Mouse (Mus musculus): ENCODE measurements around the gene Ociad1.
"Not testable (repeated sequence)": the region's sequence is repeated elsewhere in the genome, so short reads cannot be mapped to it uniquely, and the experiment has no call there.

The Ociad1 gene

DNA sequence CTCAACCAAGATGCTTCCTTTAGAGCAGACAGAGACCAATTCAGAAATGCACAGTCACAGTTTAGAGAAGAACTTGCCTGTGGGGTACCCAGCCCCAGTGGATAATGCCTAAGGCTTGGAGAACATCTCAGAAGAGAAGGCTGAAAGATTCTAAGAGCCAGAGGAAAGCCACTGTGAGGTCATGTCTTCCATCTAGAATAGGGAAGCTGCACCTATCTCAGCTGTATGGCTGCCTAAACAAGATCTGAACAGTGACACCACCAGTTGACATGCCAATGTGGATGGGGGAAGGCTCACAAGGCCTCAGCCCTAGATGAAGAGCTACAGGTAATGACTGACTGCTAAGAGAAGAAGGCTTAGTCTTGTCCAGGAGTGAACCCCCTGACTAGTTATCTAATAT lies 8.5 kb upstream of the Ociad1 start:
- in situ Hi-C loops (cut with MboI): no loop called here

DNA sequence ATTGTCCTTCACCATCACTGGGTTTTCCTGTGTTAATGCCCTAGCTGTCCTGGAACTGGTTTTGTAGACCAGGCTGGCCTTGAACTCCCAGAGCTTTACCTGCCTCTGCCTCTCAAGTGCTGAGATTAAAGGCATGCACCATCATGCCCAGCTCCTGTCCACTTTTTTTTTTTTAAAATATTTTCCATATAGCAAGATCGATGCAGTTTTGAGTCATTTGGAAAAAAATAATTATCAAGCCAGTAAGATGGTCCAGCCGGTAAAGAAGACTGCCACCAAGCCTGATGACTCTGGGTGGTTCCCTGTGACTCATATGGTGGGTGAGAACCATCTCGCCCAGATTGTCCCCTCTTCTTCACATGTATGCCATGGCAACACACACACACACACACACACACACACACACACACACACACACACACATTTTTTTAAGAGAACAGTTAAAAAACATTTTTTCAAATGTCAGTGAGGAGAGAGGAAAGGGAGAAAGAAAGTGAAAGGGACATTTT lies 7.1 kb upstream of the Ociad1 start:
- in situ Hi-C loops (cut with MboI): no loop called here

DNA sequence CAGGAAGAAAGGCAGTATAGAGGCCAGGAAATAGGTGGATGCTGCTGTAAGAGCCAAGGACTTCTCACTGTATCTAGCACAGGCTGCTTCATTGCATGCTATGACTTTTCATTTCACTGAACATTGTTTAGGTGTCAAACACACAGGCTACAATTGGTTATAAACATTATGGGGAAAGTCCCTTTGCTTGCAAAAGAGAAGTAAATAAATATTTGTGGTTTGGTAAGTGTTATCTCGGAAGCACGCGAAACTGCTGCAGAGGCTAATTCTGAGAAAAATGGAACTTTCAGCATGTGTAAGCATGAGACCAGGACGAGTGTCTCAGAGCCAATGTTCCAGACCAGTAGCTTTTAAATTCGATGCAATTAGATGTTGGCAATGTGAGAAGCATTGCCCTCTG lies 6.0 kb upstream of the Ociad1 start:
- in situ Hi-C loops (cut with MboI): no loop called here

DNA sequence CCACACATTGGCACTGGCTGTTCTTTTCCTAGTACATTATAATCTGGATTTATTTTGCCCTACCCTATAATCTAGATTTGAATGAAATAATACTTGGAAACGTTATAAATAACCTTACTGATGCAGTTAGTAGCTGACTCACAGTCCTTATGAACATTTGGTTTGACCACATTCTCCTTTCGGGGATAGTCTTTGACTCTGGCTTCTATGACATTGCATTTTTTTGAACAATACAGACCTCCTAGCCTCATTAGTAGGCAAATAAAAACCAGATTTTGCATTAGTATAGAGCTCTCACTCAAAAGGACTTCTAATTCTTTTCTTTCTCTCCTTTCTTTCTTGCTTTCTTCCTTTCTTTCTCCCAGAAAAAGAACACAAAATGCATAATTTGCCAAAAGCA lies 2.7 kb upstream of the Ociad1 start:
- in situ Hi-C loops (cut with MboI): loop anchor here (5.0 kb wide), 1 partner anchor 33 kb away; the partner anchor contains the start of gene Fryl

DNA sequence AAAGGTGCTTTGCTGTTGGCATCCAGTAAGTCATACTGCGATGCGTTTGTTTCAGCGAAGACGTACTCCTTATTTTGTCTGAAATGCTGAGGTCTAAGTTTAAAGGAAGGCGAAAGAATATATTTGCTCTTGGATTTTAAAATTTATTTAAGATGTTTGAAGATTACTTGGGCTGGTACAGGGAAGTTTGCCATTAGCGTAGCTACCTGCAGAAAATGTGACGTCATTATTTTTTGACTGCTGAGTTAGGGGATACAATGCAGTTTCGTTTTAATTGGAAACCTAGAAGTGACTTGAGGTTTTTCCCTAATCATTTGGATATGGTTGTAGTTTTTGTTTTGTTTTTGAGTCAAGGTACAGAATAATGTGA lies 859 bp downstream of the Ociad1 start:
- in situ Hi-C loops (cut with MboI): loop anchor here (5.0 kb wide), 1 partner anchor 36 kb away; the partner anchor contains the start of gene Fryl

DNA sequence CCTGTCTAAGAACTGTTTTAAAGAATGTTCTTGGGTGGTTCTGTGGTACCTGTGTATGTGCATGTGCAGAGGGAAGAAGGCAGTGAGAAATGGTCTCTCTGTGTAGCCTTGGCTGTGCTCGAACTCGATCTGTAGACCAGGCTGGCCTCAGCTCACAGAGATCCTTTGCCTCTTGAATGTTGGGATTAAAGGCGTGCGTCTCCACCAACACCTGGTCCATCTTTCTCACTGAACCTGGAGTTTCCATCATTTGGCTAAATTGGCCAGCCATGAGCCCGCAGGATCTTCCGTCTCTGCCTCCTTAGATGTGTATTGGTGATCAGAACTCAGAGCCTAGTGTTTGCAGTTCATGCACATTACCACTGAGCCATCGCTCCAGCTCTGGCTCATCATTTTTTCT lies 2.4 kb downstream of the Ociad1 start:
- in situ Hi-C loops (cut with MboI): no loop called here

DNA sequence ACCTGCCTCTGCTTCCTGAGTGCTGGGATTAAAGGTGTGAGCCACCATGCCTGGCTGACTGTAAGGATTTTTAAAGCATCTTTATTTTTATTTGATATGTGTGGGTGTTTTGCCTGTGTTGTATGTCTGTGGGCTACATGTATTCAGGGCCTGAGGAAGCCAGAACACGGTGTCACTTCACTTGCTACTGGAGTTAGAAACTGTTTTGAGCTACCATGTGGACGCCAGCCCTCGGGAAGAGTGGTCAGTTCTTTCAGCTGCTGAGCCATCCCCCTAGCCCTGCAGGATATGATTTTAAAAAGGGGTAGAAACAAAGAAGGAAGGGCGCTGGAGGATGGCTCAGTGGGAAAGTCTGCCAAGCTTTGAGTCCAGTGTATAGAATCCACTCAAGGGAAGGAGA lies 3.3 kb downstream of the Ociad1 start:
- in situ Hi-C loops (cut with MboI): no loop called here

DNA sequence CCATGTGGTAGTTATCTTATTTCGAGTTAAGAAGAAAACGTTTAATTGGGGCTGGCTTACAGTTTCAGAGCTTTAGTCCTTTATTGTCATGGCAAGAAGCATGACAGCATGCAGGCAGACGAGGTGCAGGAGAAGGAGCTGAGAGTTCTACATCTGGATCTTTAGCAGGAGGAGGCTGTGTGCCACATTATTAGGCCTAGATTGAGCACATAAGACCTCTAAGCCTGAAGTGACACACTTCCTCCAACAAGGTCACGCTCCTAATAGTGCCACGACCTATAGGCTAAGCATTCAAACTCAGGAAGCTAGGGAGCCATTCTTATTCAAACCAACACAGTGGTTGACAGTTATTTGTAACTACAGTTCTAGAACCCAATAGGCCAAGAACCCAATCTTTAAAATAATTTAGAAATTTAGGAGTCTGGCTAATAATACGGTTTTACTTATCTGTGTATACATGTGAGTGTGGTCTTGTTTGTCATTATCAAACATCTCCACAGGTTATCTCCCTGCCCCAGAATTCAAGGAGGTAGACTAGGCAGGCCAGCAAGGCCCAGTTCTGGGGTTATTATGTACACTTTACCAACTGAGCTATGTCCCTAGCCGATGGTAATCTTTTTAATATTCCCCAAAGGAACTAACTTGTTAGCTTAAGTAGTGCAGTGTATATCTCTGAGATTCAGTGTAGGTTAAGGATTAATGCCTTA lies 9.2 kb downstream of the Ociad1 start:
- in situ Hi-C loops (cut with MboI): no loop called here

DNA sequence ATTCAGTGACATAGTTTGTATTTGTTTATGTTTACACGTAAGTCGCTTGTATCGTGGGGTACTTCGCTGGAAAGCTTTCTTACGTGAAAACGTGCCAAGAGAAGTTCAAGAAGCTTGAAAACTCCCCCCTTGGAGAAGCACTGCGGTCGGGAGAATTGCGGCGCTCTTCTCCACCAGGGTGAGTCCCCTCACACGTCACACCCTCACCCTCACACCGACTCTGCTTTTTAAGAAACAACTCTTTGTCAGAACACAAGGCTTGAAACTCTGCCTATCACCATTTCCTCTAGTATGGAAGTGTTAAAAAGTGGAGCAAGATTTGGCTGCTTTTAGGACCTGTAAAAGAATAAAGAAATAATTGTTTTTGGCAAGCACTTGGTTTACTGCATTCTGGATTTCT lies 11.9 kb downstream of the Ociad1 start:
- in situ Hi-C loops (cut with MboI): no loop called here

DNA sequence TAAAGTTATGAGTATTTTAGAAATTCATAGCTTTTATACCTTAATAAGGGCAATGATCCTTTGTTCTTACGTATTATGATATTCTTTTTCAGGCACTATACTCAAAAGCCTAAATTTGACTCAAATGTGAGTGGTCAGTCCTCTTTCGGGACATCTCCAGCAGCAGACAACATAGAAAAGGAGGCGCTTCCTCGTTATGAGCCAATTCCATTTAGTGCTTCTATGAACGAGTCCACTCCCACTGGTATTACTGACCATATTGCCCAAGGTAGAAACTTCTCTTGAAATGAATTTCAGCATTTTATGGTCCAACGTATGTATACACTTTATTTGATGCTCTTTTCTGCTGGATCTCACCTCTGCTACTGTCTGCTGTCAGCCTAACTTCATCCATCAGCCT lies 13.9 kb downstream of the Ociad1 start:
- in situ Hi-C loops (cut with MboI): no loop called here

DNA sequence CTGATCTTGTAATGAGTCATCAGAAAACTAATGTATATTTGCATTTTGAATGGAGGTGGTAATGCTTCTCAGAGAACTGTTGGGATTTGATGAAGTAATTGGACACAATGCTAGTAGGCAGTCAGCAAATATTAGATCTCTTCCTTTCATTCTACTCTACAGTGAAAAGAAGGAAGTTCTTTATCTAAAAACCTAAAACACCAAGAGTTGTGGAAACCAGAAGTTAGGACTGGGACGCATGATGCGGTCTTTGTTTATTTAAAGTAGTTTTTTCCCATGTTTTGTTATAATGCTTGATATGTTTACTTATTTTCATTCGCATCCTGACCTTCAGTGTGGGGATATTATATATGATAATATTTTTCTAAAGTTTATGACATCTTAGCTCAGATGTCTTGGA lies 14.7 kb downstream of the Ociad1 start:
- in situ Hi-C loops (cut with MboI): no loop called here

DNA sequence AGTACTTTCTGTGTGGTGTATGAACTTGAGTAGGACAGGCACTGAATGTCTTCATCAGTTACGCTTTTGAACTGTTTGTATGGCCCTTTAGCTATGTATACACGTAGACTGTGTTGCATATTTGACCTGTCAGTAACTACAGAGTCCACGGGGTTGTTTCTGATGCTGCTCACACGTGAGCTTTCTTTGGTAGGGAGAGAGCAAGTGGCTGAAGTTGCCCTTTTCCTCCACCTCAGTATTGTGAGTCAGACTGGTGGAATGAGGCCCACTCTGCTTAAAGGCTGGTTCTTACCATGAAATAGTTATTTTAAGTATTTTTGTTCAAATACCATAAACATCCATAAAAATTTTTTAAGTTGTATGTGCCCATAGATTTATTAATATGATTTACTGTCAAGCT lies 16.9 kb downstream of the Ociad1 start:
- in situ Hi-C loops (cut with MboI): no loop called here

DNA sequence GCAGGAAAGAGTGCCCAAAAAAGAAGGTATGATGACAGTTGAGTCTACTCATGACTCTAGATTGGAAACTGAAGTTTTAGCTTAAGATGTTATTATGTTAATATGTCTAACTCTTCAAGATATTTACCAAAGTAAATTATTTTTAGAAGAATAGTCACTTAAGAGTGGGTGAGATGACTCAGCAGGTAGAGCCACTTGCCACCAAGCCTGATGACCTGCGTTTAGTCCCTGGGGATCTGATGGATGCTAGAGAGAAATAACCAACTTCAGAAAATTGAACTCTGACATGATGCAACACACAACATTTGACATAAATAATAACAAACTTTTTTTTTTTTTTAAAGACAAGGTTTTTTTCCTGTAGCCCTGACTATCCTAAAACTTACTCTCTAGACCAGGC lies 17.8 kb downstream of the Ociad1 start:
- in situ Hi-C loops (cut with MboI): no loop called here

DNA sequence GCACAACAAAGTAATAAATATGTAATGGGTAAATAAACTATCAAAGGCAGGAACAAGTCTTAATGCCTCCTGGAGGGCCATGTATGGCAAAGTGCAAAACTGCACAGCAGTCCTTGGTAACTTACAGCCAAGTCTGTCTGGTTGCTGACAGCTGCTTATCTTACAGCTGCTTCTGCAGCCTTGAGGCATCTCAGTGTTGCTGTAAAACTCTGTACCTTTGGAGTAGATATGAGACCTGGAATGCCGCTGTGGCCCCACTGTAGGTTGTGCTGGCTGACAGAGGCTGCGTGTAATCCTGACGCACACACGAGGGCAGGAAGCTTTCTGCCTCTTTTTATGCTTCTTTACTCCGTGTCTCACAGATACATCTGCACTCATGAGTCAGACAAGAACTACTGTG lies 18.9 kb downstream of the Ociad1 start:
- in situ Hi-C loops (cut with MboI): no loop called here

DNA sequence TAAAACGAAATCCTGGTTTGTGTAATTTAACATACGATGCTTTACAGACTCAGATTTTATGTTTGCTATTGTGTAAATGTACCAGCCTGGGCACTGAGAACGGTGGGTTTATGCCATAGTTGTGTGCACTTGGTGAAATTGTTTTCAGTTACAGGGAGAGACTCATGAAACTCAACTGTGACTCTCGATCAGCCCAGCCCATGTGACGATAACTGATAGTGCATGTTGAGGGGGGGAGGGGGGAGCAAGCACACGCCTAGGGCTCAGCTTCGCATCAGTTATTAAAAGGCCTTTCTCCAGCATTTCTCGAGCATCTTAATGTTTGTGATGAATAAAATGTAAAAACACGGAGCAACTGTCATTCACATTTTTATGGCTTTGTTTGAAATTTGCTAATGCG lies 21.0 kb downstream of the Ociad1 start:
- in situ Hi-C loops (cut with MboI): no loop called here

DNA sequence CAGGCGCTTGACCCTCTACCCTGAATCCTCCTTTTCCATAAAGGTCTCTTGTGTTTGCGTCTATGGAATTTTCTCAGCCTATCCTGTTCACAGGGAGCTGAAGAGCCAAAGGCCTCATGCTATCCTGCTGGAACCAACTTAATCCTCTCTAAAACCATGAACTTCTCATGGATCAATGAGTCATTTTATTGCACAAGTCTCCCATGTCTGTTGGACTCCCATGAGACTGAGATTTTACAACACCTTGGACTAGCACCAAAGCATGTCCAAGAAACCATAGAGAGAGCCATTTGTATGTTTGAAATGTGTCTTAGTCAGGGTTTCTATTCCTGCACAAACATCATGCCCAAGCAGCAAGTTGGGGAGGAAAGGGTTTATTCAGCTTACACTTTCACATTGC lies 22.1 kb downstream of the Ociad1 start:
- in situ Hi-C loops (cut with MboI): no loop called here

DNA sequence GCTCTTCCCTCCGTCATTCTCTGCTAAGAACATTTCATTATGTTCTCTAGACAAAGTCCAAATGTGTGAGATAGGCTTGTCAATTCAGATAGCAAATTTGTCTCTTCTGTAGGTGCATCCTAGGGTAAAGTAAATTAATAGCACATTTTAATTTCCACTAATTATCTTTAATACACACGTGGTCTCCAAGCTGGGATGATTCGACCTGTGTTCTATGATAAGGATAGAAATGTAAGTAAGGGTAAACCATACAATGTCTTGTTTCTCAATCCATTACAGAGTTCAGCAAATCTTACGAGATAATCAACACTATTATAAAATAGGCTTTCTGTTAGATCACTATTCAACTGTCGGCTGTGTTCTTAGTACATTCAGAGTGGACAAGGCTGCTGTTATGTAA lies 26.7 kb downstream of the Ociad1 start:
- in situ Hi-C loops (cut with MboI): no loop called here

DNA sequence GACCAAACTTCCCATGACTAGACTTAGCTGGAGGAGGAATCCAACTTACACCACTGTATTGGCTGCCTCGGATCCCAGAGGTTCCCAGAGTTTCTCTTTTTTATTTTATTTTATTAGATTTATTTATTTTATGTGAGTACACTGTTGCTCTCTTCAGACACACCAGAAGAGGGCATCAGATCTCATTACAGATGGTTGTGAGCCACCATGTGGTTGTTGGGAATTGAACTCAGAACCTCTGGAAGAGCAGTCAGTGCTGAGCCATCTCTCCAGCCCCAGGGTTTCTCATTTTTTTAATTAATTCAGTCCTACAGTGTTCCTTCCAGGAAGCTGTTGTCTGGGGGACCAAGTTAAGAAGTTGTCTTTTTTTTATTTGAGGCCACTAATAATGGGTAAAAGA lies 30.1 kb downstream of the Ociad1 start:
- in situ Hi-C loops (cut with MboI): not testable (repeated sequence)

DNA sequence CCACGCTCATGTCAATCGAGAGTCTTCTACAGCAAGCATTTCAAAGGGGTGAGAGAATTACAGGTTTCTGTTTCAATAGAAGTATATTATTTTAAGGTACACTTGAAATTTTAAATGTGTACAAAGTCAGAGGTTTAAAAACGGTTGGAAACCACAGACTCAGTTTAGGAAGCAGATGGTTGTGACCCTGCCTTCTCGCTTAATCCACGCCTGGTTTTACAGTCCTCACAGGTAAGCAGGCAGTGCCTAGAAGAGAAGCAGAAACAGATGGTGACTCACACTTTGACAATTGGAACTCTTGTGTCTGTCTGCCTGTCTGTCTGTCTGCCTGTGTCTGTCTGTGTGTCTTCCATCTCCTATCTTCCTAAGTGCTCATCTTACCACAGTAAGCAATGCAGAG lies 31.0 kb downstream of the Ociad1 start:
- in situ Hi-C loops (cut with MboI): no loop called here

DNA sequence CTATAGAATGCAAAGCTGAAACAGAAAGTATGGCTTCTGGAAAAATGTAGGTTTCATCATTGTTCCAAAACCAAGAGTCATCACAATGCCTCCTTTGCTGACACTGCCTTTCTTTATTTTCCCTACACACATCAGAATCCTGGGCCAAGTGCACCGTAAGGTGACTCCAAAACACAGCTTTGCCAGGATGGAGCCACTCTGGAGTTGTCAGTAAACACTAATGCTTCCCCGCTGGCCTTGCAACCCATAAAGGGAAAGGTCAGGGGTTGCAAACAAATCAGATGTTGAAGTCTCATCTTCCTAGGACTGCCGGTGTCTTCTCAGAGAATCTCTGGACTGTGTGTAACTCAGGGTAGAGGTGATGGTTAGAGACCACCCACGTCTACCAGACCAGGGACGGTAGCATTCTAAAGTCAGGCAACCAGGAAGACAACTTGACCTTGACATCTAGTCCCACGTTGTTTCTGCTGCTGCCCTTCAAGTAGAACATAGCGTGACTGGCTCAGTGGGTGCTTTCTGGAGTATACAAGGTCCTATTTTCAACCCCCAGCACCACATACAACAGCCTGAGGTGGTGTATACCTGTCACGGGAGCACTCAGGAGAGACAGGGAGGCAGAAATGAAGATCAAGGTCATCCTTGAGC lies 32.1 kb downstream of the Ociad1 start:
- in situ Hi-C loops (cut with MboI): no loop called here

DNA sequence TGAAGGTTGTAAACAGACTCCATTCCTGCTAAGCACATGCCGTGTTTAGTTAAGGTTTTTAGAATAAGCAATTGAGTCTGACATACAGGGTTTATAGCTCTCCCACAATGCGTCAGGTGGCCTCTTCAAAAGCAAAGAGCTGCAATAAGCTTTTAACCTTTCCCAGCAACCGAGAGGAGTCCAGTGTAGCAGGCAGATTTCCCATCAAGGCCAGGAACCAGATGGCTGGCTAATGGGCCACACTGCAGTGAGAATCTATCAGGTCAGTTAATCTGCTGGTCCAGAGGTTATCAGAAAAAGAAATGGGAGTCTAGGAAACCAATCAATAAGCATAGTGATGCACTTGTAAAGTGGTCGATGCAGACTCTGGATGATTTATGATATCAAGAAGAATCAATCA lies 38.4 kb downstream of the Ociad1 start:
- in situ Hi-C loops (cut with MboI): no loop called here

DNA sequence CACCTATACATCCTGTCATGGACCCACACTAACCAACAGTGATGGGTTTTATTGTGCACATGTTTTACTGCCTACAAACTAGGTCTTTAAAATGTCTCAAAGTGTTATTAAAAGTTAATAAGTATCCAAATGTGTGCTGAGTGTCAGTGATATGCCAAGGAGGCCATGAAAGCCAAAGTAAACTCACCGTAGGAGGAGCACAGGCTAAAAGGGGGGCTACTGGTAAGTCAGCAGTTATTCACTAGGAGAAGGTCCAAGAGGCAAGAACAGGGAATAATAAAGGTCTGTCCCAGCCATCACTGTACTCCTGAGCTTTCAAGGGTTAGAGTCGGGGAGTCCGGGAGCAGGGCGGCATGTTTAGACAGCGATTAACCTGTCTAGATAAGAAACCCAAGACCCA lies 43.9 kb downstream of the Ociad1 start:
- in situ Hi-C loops (cut with MboI): no loop called here

DNA sequence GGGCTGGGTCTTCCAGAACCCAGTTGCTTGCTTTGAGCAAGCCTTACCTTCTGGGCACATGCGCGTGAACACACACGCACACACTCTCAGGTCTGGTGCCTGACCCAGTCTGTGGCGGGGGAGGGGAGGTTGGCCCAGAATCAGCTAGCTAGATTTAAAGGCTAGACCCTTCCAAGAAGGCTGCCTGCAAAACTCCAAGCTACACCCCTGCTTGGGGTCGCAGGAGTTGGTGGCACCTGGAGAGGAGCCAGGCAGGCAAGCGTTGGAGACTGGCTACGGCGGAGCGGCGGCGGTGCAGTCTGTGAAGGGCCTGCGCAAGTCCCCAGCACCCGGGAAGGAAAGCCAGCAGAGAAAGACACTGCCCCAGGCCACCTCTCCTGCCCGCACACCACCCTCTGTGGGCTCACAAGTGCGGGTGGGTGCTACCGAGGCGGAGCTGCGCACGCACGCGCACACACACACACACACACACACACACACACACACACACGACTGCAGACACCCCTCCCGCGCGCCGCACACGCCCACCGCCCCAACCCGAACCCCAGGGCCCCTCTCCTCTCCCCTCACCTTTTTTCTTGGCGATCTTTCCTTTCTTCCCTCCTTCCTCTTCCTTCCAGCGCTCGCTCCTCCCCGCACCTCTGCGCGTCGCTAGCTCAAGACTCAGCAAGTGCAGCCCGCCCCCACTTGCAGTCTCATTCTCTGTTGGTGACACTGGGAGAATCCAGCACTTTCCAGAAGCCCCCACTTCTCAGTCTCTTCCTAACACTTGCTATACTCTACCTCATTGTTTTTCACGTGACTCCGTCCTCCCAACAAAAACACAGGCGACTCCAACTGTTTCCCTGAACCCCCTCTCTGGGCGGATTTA lies 45.6 kb downstream of the Ociad1 start:
- in situ Hi-C loops (cut with MboI): no loop called here
